Mouse (Mus musculus): ENCODE measurements around the gene 2410015M20Rik.

GRCm38 (mm10) chr17:56561866-56562265, 47.7 kb downstream of the 2410015M20Rik start:
- TF ChIP-seq POLR2A (IDR thresholded peaks at IDR 0.05; ENCODE audit: low read depth, low read length): no peak
- TF ChIP-seq CTCF (conservative IDR thresholded peaks at IDR 0.05; ENCODE audit: insufficient read depth, insufficient read length, low read depth, low read length): no peak

All from kidney, adult 2 months (tissue).